Mouse (Mus musculus) hindlimb bud, embryonic 11.5 days (tissue): ENCODE measurements around the gene Ppa2.

Source experiments
- DNase-seq: peaks from one replicate; pipeline ENCODE4 v3.0.0-alpha.2; 2012; ENCODE audit warnings: low read depth, low spot score; ENCODE audit errors: extremely low spot score

The Ppa2 gene

DNA sequence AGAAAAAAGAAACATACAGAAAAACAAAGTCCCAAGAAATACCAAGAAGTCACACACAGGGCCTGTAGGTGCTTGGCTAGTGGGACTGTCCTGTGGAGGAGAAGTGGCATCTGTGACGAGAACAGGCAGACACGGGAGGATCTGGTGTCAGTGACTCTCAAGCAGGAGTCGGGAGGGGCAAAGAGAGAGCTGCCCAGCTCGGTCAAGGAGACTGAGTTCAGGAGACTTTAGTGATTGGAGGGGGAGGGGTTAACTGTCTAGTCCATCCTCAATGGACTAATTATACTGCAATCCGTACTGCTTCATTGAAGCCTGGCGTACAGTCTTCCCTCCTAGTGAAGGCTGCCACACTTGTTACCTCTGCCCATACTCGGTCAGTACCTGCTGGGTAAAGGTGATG is 77.4 kb downstream of the Ppa2 start:
- DNase-seq, result no peak

DNA sequence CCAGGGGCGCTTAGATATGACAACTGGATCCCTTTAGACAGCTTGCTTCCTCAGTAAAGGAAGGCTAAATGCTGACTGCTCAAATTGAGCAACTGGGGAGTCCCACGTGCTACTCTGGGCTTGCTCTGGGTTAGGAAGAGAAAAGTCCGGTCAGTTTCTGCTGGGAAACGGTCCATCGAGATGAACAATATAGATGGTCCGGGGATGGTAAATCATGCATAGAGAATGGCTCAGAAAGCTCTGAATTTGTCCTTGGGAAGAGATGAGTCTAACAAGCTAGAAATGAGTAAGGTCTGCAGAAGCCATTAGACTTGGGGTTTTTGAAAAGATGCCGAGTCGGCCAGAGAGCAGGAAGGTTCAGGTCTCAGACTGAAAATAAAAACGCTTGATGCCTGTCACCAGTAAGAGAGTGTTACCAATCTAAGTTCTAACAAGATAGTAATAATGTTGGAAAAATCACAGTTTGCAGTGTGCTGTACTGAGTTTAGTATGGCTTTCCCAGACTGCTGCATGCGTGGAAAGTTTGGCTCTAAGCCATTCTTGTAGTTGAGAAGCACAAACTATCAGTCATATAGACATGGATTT is 80.0 kb downstream of the Ppa2 start:
- no peak for DNase-seq

GRCm38 (mm10) chr3:133394531-133394930 is 84.6 kb downstream of the Ppa2 start:
- DNase-seq, result no peak

DNA sequence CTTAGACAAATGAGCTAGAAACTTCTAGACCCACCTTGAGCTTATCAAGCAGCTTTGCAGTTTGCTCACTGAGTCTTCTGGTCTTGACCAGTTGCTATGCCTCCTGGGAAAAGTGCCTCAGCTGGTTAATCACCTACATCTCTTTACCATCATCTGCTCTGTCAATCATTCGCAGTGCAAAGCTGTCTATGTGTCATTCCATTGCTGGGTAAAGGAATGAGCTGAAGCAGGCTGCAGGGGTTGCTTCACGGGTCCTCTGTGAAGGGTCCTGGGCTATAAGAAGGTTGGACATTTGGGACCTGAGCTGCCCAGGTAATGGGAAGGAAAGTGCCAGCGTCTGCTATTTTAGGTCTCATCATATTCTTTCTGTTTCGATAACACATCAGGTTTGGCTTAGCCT is 93.9 kb downstream of the Ppa2 start:
- no peak for DNase-seq

GRCm38 (mm10) chr3:133405636-133406035 is 95.7 kb downstream of the Ppa2 start:
- DNase-seq, result no peak

DNA sequence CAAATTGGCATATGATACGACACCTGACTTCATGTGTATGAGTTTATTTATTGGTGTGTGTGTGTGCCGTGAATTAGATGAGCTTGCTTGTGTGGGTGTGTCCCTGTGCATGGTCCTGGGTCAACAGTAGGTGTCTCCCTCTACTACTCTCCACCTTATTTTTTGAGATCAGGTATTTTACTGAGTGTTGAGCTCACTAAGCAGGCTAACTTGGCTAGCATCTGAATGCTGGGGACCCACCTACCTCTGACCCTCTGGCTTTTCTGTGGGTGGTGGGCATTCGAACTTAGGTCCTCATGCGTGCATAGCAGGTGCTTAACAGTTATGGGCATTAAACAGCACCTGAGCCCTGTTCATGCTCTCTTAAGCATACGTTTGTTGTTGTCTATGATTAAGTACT is 96.3 kb downstream of the Ppa2 start:
- DNase-seq, result no peak

GRCm38 (mm10) chr3:133411123-133411675 is 101.3 kb downstream of the Ppa2 start:
- DNase-seq, result no peak

DNA sequence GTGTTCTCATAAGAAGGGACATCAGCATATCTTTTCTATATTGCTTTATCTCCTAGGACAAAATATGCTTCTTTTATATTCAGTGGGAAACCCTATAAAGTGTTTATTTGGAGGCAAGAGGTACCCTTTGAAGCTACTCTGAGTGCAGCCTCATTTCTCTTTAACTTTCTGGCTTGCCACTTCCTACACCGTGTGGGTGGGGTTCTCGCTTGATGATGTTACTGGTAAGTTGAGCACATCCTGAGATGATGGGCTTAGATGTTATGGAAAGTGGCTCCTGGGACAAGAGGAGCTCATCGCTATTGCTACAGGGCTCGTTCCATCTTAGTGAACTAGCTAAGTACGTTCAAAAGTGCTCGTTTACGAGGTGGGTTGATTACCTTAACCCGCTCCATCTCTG is 101.9 kb downstream of the Ppa2 start:
- DNase-seq, result no peak

- no peak for DNase-seq
Observed at GRCm38 (mm10) chr3:133414747-133415146, 104.8 kb downstream of the Ppa2 start.

- no peak for DNase-seq
Observed at GRCm38 (mm10) chr3:133423073-133423472, 113.2 kb downstream of the Ppa2 start.
